Mouse (Mus musculus) liver, postnatal 0 days (tissue): Measurements from ENCODE around the gene Cdca3.

Source experiments
- CTCF ChIP-seq: sonication (generic); IDR thresholded peaks from 2 replicates; pipeline ENCODE4 v1.5.1; 2016; ENCODE audit warnings: antibody characterized with exemption, low read depth
- EP300 ChIP-seq: IDR thresholded peaks from 2 replicates; pipeline ENCODE4 v1.6.1; 2016; ENCODE audit warnings: antibody characterized with exemption, low read depth, mild to moderate bottlenecking

GRCm38 (mm10) chr6:124861802-124862201, 32.5 kb downstream of the Cdca3 start:
- TF ChIP-seq EP300 (no peak), CTCF (no peak)
